Mouse (Mus musculus) lung, postnatal 0 days (tissue): ENCODE measurements around the gene Dynlt1b. TPM values are rescaled to one million over a fixed set of nuclear protein-coding genes. Genes with fewer than 3 reads are reported as not detected.
"Not testable (repeated sequence)": the region's sequence is repeated elsewhere in the genome, so short reads cannot be mapped to it uniquely, and the experiment has no call there.

Source experiments
- ATAC-seq: fragments of 200-750 bp; cut with Nextera tagmentation; 2 replicates; pipeline ENCODE4 v1.8.0; 2017; ENCODE audit warnings: moderate library complexity
- DNase-seq: peaks from one replicate; pipeline ENCODE4 v3.0.0-alpha.2; 2016; ENCODE audit warnings: low spot score
- H3K27ac ChIP-seq: fragments of 300-500 bp; sonication (generic); 2 replicates; pipeline ENCODE4 v1.5.1; 2014; ENCODE audit warnings: antibody characterized with exemption, mild to moderate bottlenecking, low read length, mixed read lengths
- H3K27me3 ChIP-seq: fragments of 300-500 bp; sonication (generic); replicated peaks from 2 replicates; pipeline ENCODE4 v1.6.1; 2014; ENCODE audit warnings: low read length, mixed read lengths; ENCODE audit not compliant: insufficient read depth
- H3K36me3 ChIP-seq: fragments of 300-500 bp; sonication (generic); 2 replicates; pipeline ENCODE4 v1.6.1; 2014; ENCODE audit warnings: low read length, mixed read lengths; ENCODE audit not compliant: insufficient read depth
- H3K4me1 ChIP-seq: fragments of 300-500 bp; sonication (generic); 2 replicates; pipeline ENCODE4 v1.6.1; 2014; ENCODE audit warnings: antibody characterized with exemption, low read depth, low read length, mixed read lengths; ENCODE audit not compliant: insufficient read depth
- H3K4me2 ChIP-seq: fragments of 300-500 bp; sonication (generic); replicated peaks from 2 replicates; pipeline ENCODE4 v1.6.1; 2014; ENCODE audit warnings: low read depth, mild to moderate bottlenecking, low read length, moderate library complexity, mixed read lengths
- H3K4me3 ChIP-seq: fragments of 300-500 bp; sonication (generic); 2 replicates; pipeline ENCODE4 v1.5.1; 2014; ENCODE audit warnings: low read depth, low read length
- H3K9ac ChIP-seq: fragments of 300-500 bp; sonication (generic); replicated peaks from 2 replicates; pipeline ENCODE4 v1.6.1; 2014; ENCODE audit warnings: low read depth, mild to moderate bottlenecking
- H3K9me3 ChIP-seq: fragments of 300-500 bp; sonication (generic); 2 replicates; pipeline ENCODE4 v1.6.1; 2016; ENCODE audit warnings: low read length, mixed read lengths
- CTCF ChIP-seq: IDR thresholded peaks from 2 replicates; pipeline ENCODE4 v1.5.1; 2016; ENCODE audit warnings: antibody characterized with exemption, mild to moderate bottlenecking
- WGBS: fragments of 180-500 bp; shearing (Covaris S2); extraction: QIAGEN DNeasy Blood & Tissue Kit; methylation state at CpG from one replicate; pipeline ENCODE4 v1.1.7; 2014; 5-methylcytosine and 5-hydroxymethylcytosine counted together
- polyA plus RNA-seq: library from polyadenylated mRNA; unstranded; fragments of >200 nt; fragmentation: Nextera tagmentation; extraction: Ambion mirVana; gene quantifications from 2 replicates; pipeline ENCODE4 v1.2.1, GENCODE M21; 2015

Dynlt1b gene
- polyA plus RNA-seq, 1 experiment from 2014 or later = 571 TPM

DNA sequence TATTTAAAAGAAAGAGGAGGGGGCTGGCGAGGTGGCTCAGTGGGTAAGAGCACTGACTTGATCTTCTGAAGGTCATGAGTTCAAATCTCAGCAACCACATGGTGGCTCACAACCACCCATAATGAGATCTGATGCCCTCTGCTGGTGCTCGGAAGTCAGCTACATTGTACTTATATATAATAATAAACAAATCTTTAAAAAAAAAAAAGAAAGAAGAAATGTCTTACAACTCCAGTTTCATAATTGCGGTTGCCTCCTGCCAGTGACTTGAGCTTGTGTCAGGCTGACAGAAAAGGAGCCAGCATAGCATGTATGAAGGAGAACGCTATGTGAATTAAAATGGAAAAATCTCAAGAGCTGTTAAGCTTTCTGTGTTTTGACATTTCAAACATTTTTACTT lies 2.5 kb downstream of the Dynlt1b start:
- 61% methylated on average over 2 of the region's 4 CpGs for WGBS
- H3K27me3 ChIP-seq, H3K9me3 ChIP-seq, H3K4me3 ChIP-seq, H3K36me3 ChIP-seq, H3K4me2 ChIP-seq, H3K4me1 ChIP-seq, H3K9ac ChIP-seq, ATAC-seq, H3K27ac ChIP-seq: not testable (repeated sequence)
- 0 out of 2 replicates have a peak, but pooled peaks have one; percentile 11 for TF ChIP-seq CTCF
- DNase-seq = peak; percentile 56

GRCm38 (mm10) chr17:6433691-6434090 lies 3.8 kb downstream of the Dynlt1b start:
- H3K9me3 ChIP-seq, H3K27ac ChIP-seq, H3K36me3 ChIP-seq, H3K4me1 ChIP-seq, H3K4me2 ChIP-seq, H3K9ac ChIP-seq, H3K4me3 ChIP-seq, H3K27me3 ChIP-seq, ATAC-seq: not testable (repeated sequence)
- 62% methylated on average over 3 of the region's 3 CpGs for WGBS
- peak; percentile 7 for DNase-seq

- H3K4me1 ChIP-seq, H3K9me3 ChIP-seq, H3K36me3 ChIP-seq, H3K4me2 ChIP-seq, H3K27ac ChIP-seq, ATAC-seq, DNase-seq, H3K9ac ChIP-seq, H3K27me3 ChIP-seq, H3K4me3 ChIP-seq: not testable (repeated sequence)
- 83% methylated on average over 6 of the region's 6 CpGs for WGBS
These were observed 8.2 kb downstream of the Dynlt1b start for GRCm38 (mm10) chr17:6438080-6438479.

DNA sequence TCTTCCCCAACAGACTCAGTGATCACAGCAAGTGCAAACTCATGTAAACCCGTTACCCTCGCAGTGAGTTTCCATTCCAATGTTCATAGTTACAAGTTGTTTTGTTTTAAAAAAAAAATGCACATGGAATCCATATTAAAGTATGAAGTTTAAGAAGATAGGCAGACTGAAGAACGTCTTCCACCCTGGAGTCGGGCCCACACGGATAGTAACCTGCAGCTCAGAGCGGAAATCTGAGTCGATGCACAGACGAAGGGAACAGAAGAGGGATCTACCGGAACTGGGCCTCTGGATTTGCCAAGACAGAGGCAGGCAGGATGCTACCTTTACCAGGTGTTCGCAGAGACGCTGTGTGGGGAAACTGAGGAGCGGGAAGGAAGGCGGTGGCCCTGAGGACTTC lies 10.0 kb downstream of the Dynlt1b start:
- H3K4me1 ChIP-seq, DNase-seq, H3K4me2 ChIP-seq, H3K9me3 ChIP-seq, ATAC-seq, H3K36me3 ChIP-seq, H3K4me3 ChIP-seq, H3K9ac ChIP-seq, H3K27ac ChIP-seq, H3K27me3 ChIP-seq: not testable (repeated sequence)
- WGBS = 94% methylated on average over 9 of the region's 13 CpGs

GRCm38 (mm10) chr17:6440493-6441077 lies 10.7 kb downstream of the Dynlt1b start:
- not testable (repeated sequence) for H3K4me1 ChIP-seq, DNase-seq, ATAC-seq, H3K4me2 ChIP-seq, H3K4me3 ChIP-seq, H3K9ac ChIP-seq, H3K27ac ChIP-seq, H3K9me3 ChIP-seq, H3K27me3 ChIP-seq, H3K36me3 ChIP-seq
- WGBS = 86% methylated on average over 13 of the region's 13 CpGs

- ATAC-seq, H3K9ac ChIP-seq, H3K4me3 ChIP-seq, H3K4me1 ChIP-seq, H3K27ac ChIP-seq, H3K36me3 ChIP-seq, H3K9me3 ChIP-seq, H3K27me3 ChIP-seq, DNase-seq, H3K4me2 ChIP-seq: not testable (repeated sequence)
- 68% methylated on average over 5 of the region's 5 CpGs for WGBS
These were observed 11.3 kb downstream of the Dynlt1b start for GRCm38 (mm10) chr17:6441254-6441653.

GRCm38 (mm10) chr17:6442513-6442912 lies 12.6 kb downstream of the Dynlt1b start:
- not testable (repeated sequence) for H3K27ac ChIP-seq, H3K9me3 ChIP-seq, H3K36me3 ChIP-seq, H3K4me1 ChIP-seq, H3K4me2 ChIP-seq, H3K27me3 ChIP-seq, H3K4me3 ChIP-seq, H3K9ac ChIP-seq, ATAC-seq, DNase-seq
- 92% methylated on average over 3 of the region's 7 CpGs for WGBS

- H3K36me3 ChIP-seq, H3K9me3 ChIP-seq, H3K4me1 ChIP-seq, H3K9ac ChIP-seq, DNase-seq, H3K27ac ChIP-seq, H3K4me3 ChIP-seq, H3K27me3 ChIP-seq, H3K4me2 ChIP-seq: not testable (repeated sequence)
- WGBS = 62% methylated on average over 7 of the region's 16 CpGs
- peak; percentile 31 for ATAC-seq
These were observed 16.1 kb downstream of the Dynlt1b start for GRCm38 (mm10) chr17:6445794-6446587.

- not testable (repeated sequence) for H3K27ac ChIP-seq, H3K4me2 ChIP-seq, H3K4me1 ChIP-seq, H3K27me3 ChIP-seq, H3K9ac ChIP-seq, H3K9me3 ChIP-seq, DNase-seq, H3K36me3 ChIP-seq, ATAC-seq, H3K4me3 ChIP-seq
- WGBS = 75% methylated on average over 8 of the region's 8 CpGs
These were observed 18.4 kb downstream of the Dynlt1b start for GRCm38 (mm10) chr17:6448293-6448692.
